Mouse (Mus musculus) liver, adult 2 months (tissue): Measurements from ENCODE around the gene Ptgfrn.

ENCODE experiments used
- CTCF ChIP-seq: fragments of 200-500 bp; IDR thresholded peaks from 2 replicates; pipeline ENCODE4 v1.5.1; 2011; ENCODE audit warnings: low read depth, low read length, control low read depth
- POLR2A ChIP-seq: fragments of 200-500 bp; IDR thresholded peaks from 2 replicates; pipeline ENCODE4 v1.6.1; 2011; ENCODE audit warnings: low read length, control low read depth; ENCODE audit not compliant: insufficient read depth; ENCODE audit errors: extremely low read depth

GRCm38 (mm10) chr3:101098073-101098472 is 12.0 kb downstream of the Ptgfrn start:
- TF ChIP-seq CTCF (no peak), POLR2A (no peak)
